Mouse (Mus musculus): ENCODE measurements around the gene Pnkp. TPM values are rescaled to one million over a fixed set of nuclear protein-coding genes. Genes with fewer than 3 reads are reported as not detected.
A peak's percentile ranks its signal among the peaks of the same experiment; 100 is the strongest.

Pnkp gene
- polyA plus RNA-seq, 1 experiment, result 48.7 TPM

GRCm38 (mm10) chr7:44839491-44840191 lies 17.3 kb upstream of the Pnkp start:
- no peak overlapping the region for H3K27ac ChIP-seq (ENCODE audit: insufficient read depth, low read depth, low read length)
- H3K4me3 ChIP-seq (ENCODE audit: insufficient read depth, low read length), result no peak overlapping the region
- H3K4me1 ChIP-seq (ENCODE audit: control insufficient read depth, insufficient read depth, low read length), result peaks cover 27% of the 10 kb centered on the region
- TF ChIP-seq CTCF (IDR thresholded peaks at IDR 0.05; ENCODE audit: low read depth, low read length) (no peak), POLR2A (IDR thresholded peaks at IDR 0.05; ENCODE audit: borderline replicate concordance, low read depth, low read length) (no peak)

- no peak for TF ChIP-seq POLR2A (IDR thresholded peaks at IDR 0.05; ENCODE audit: borderline replicate concordance, low read depth, low read length)
- no peak overlapping the region for H3K4me3 ChIP-seq (ENCODE audit: insufficient read depth, low read length)
- no peak overlapping the region for H3K27ac ChIP-seq (ENCODE audit: insufficient read depth, low read depth, low read length)
- peaks cover 19% of the 10 kb centered on the region for H3K4me1 ChIP-seq (ENCODE audit: control insufficient read depth, insufficient read depth, low read length)
Measured at GRCm38 (mm10) chr7:44840426-44840825, 16.5 kb upstream of the Pnkp start.

DNA sequence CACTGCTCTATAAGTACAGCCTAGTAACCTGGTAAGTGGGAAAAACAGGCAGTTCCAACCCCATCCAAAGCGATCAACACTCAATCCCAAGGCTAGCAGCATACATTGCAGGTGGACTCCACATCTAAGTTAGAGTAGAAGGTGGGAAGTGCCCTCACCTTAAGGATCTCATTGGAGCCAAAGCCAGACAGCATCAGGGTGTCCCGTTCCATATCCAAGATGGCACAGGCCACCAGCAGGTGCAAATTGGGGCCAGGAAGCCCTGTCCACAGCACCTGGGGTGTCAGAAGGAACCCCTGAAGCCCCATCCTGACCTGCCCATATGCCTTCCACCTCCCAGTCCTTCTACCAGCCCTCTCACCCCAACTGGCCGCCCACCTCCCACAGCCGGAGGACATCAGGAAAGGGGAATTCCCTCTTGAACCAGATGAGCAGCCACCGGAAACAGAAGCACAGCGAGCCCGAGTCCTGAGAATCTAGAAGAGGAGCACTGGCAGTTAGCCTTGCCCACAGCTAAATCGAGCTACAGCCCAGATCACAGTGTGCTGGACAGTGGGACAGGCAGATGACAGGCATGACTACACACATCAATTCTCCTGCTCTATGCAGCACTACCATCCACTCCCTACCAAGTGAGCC lies 15.0 kb upstream of the Pnkp start:
- Histone ChIP-seq H3K4me1 (ENCODE audit: control insufficient read depth, insufficient read depth, low read length) (peaks cover 5% of the 10 kb centered on the region), H3K27ac (ENCODE audit: insufficient read depth, low read depth, low read length) (no peak overlapping the region), H3K4me3 (ENCODE audit: insufficient read depth, low read length) (no peak overlapping the region)
- TF ChIP-seq CTCF (IDR thresholded peaks at IDR 0.05; ENCODE audit: low read depth, low read length), result no peak
- no peak for TF ChIP-seq POLR2A (IDR thresholded peaks at IDR 0.05; ENCODE audit: borderline replicate concordance, low read depth, low read length)

GRCm38 (mm10) chr7:44845006-44845405 lies 11.9 kb upstream of the Pnkp start:
- H3K4me1 ChIP-seq (ENCODE audit: control insufficient read depth, insufficient read depth, low read length), result 0 out of 2 replicates have a peak, but pooled peaks cover 2% of the 10 kb centered on the region
- no peak overlapping the region for H3K4me3 ChIP-seq (ENCODE audit: insufficient read depth, low read length)
- no peak overlapping the region for H3K27ac ChIP-seq (ENCODE audit: insufficient read depth, low read depth, low read length)
- TF ChIP-seq CTCF (IDR thresholded peaks at IDR 0.05; ENCODE audit: low read depth, low read length) (no peak), POLR2A (IDR thresholded peaks at IDR 0.05; ENCODE audit: borderline replicate concordance, low read depth, low read length) (no peak)

GRCm38 (mm10) chr7:44846804-44847203 lies 10.1 kb upstream of the Pnkp start:
- Histone ChIP-seq H3K27ac (ENCODE audit: insufficient read depth, low read depth, low read length) (no peak overlapping the region), H3K4me3 (ENCODE audit: insufficient read depth, low read length) (no peak overlapping the region), H3K4me1 (ENCODE audit: control insufficient read depth, insufficient read depth, low read length) (peaks cover 9% of the 10 kb centered on the region)
- TF ChIP-seq CTCF (IDR thresholded peaks at IDR 0.05; ENCODE audit: low read depth, low read length) (no peak), POLR2A (IDR thresholded peaks at IDR 0.05; ENCODE audit: borderline replicate concordance, low read depth, low read length) (no peak)

DNA sequence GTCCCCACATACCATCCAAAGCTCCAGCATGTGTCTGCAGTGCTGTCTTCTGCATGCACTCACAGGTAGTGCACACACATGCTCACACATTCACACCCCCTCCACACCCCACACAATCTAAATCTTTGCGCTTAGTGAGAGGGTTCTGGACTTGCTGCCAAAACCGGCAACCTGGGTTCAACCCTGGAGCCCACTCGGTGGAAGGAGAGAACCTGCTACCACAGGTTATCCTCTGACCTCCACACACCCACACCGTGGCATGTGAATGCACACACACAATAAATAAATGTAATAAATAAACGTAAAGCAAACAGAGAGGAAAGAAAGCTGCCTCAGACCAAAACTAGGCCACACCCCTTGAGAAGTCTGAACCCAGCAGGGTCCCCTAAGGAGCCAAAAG lies 9.2 kb upstream of the Pnkp start:
- TF ChIP-seq CTCF (IDR thresholded peaks at IDR 0.05; ENCODE audit: low read depth, low read length), result no peak
- TF ChIP-seq POLR2A (IDR thresholded peaks at IDR 0.05; ENCODE audit: borderline replicate concordance, low read depth, low read length), result no peak
- Histone ChIP-seq H3K4me1 (ENCODE audit: control insufficient read depth, insufficient read depth, low read length) (peaks cover 9% of the 10 kb centered on the region), H3K27ac (ENCODE audit: insufficient read depth, low read depth, low read length) (no peak overlapping the region), H3K4me3 (ENCODE audit: insufficient read depth, low read length) (peak overlapping the region; percentile 65)

- TF ChIP-seq CTCF (IDR thresholded peaks at IDR 0.05; ENCODE audit: low read depth, low read length) (no peak), POLR2A (IDR thresholded peaks at IDR 0.05; ENCODE audit: borderline replicate concordance, low read depth, low read length) (0 out of 2 replicates have a peak, but pooled peaks have one; percentile 19)
- H3K27ac ChIP-seq (ENCODE audit: insufficient read depth, low read depth, low read length), result peak within 1 kb of the TSS; percentile 96
- peaks cover 18% of the 10 kb centered on the region for H3K4me1 ChIP-seq (ENCODE audit: control insufficient read depth, insufficient read depth, low read length)
- H3K4me3 ChIP-seq (ENCODE audit: insufficient read depth, low read length), result peak within 1 kb of the TSS; percentile 65
Measured at GRCm38 (mm10) chr7:44848561-44849415, 8.2 kb upstream of the Pnkp start, which contains the start of the genes Akt1s1 and Tbc1d17. TSS of gene Akt1s1 (plus strand) at chr7:44848991. TSS of gene Tbc1d17 (minus strand) at chr7:44849079.

DNA sequence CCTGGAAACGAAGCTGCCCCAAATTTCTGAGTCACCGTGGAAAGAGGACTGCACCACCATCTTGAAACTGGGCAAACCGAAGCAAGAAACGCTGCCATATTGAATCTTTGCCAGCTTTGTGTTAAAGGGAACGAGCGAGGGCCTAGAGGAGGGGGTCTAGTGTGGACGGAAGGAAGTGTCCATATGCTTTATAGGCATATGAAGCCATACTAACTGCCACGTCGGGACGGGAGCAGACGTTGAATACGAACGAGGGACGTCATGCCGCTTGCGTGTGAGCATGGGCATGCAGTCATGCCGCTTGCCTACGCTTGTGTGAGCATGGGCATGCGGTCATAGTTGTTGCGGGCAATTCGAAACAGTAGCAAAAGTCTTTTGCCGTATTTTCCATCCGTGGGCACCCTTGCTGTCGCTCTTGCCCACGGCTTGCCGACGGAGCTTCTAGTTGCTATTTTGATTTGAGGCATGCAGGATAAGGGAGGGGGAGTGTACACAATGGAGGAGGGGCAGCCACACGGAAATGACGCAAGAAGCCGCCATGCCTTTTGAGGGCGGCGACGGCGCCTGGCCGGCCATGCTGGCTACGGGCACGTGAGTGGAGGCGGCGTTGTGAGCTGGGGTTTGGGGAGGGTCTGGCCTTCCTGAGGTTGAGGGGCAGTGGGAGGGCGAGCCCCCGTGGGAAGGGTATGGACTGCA lies 7.4 kb upstream of the Pnkp start:
- H3K27ac ChIP-seq (ENCODE audit: insufficient read depth, low read depth, low read length), result peak overlapping the region; percentile 96
- H3K4me3 ChIP-seq (ENCODE audit: insufficient read depth, low read length), result peak overlapping the region; percentile 65
- peaks cover 20% of the 10 kb centered on the region for H3K4me1 ChIP-seq (ENCODE audit: control insufficient read depth, insufficient read depth, low read length)
- TF ChIP-seq CTCF (IDR thresholded peaks at IDR 0.05; ENCODE audit: low read depth, low read length) (no peak), POLR2A (IDR thresholded peaks at IDR 0.05; ENCODE audit: borderline replicate concordance, low read depth, low read length) (no peak)

DNA sequence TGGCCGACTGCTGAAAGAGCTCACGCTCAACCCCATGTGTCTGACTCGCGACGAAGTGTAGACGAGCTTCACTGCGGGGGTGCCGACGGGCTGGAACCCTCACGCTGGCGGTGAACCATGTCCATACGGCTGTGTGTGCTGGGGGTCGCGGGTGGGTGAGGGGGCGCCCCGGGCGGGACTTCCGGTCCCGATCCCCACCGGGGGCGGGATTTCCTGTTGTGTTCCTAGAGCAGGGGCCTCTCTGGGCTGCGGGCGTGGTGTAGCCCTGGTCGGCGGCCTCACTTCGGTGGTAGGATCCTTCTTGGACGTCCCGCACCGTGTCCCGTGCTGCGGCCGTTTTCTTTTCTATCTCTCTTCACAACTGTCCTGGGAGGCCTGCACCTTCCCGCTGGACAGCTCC lies 6.8 kb upstream of the Pnkp start:
- H3K4me1 ChIP-seq (ENCODE audit: control insufficient read depth, insufficient read depth, low read length), result peaks cover 22% of the 10 kb centered on the region

More for the DNA sequence above, 6.8 kb upstream of the Pnkp start:
- peak overlapping the region; percentile 65 for H3K4me3 ChIP-seq (ENCODE audit: insufficient read depth, low read length)
- no peak for TF ChIP-seq POLR2A (IDR thresholded peaks at IDR 0.05; ENCODE audit: borderline replicate concordance, low read depth, low read length)
- no peak for TF ChIP-seq CTCF (IDR thresholded peaks at IDR 0.05; ENCODE audit: low read depth, low read length)
- peak overlapping the region; percentile 96 for H3K27ac ChIP-seq (ENCODE audit: insufficient read depth, low read depth, low read length)
